Mouse (Mus musculus) T-helper 17 cell (primary cell): Measurements from ENCODE around the gene Dtnb.
"Not testable (repeated sequence)": the region's sequence is repeated elsewhere in the genome, so short reads cannot be mapped to it uniquely, and the experiment has no call there.

Source experiments
- in situ Hi-C, 2 experiments: fragments of 300-600 bp; cut with MboI, MseI; formaldehyde crosslinking; loops; 1 replicate in 1 of 2; 2 replicates in 1 of 2; pipeline ENCODE4 v1.15.1; 2025; ENCODE audit warnings: high pct_unique_total_duplicates in 2 of 2

Dtnb gene

DNA sequence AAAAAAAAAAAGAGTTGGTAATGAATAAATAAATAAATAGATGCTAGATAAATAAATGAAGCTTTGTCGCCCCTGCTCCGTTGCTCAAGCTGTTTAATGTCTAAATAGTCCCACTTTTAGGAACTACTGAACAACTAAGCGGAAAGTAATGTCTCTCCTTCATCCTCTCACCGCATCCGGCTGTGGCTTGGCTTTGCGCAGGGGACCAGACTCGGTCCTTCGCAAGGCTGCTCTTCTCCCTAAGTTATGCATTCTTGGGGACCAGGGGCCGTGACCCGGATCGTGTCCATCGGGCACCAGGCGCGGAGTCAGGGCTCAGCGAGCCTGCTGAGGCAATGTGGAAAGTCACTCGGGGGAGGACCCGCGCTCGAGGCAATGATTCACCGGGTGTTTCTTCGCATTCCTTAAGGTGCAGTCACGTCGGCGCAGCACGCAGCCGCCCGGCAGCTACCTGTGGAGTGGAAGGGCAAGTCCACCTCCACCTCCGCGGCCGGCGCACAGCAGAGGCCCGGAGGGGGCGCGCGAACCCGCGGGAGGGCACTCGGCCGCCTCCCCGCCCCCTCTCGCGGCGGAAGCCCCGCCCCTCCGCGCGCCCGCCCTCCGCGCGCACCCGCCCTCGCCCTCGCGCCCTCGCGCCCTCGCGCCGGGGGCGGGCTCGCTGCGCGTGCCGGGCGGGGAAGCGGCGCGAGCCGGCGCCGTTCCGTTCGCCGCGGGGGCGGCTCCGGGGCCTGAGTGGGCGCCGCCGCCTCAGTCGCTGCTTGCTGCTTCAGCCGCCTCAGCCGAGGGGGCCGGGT lies at the start of gene Dtnb:
Gene Dtnb (plus strand): TSS at position 595 of the 794 bp plus-strand sequence.
- in situ Hi-C loops: loop anchor here in 1 of 2 experiments (25.0 kb wide), 1 partner anchor 1340 kb away; the partner anchor contains the start of genes Atad2b and Ubxn2a

DNA sequence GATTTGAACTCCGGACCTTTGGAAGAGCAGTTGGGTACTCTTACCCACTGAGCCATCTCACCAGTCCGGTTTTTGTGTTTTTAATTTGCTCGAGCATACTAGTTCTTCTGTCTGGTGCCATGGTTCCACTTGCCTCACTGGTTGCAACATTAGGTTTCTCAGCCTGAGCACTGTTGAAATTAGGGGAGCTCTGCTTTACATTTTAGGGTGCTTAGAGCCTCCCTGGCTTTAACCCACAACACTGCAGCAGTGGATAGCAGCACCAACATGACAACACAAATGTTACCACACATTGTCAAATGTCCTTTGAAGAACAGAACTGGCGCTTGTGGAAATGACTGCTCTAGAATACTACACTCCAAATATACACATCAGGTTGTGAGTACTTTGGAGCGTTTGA lies 46.6 kb upstream of the Dtnb start:
- in situ Hi-C loops: no loop called here

DNA sequence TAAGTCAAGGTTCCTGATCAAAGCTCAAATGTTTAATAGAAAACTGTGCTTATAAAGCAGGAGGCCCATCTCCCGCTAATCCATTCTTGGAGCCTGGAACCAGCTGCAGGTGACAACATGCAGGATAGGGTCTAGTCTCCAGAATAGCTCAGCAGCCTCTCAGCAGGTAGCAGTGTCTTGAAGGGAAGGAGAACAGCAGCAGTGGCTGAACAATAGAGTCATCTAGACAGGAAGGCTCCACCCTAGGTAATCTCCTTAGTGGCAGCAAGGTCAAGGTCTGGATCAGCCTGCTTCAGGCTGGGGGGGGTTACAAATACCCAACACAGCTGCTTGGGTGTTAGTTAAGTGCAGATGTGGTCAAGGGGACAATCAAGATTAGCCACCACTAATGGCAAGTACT lies 36.7 kb upstream of the Dtnb start:
- in situ Hi-C loops: not testable (repeated sequence)

- in situ Hi-C loops: no loop called here
Observed at GRCm38 (mm10) chr12:3537616-3538015, 34.6 kb upstream of the Dtnb start.

- in situ Hi-C loops: no loop called here
Observed at GRCm38 (mm10) chr12:3538036-3538435, 34.1 kb upstream of the Dtnb start.

DNA sequence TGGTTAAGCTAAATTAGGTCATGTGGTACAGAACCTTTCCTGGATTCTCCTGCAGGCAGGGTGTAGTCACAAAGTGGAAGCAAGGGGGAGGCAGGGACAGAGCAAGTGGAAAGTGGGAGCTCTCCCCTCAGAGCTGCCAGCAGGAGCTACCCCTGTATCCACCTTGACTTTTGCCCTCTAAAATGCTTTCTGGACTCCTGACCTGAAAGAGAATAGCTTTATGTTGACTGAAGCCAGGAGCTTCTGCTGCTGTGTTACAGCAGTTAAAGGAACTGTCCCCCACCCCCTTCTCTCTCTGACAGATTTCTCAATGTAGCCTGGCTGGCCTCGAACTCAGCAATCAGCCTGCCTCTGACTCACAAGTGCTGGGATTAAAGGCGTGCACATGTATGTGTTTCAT lies 32.6 kb upstream of the Dtnb start:
- in situ Hi-C loops: no loop called here

GRCm38 (mm10) chr12:3540871-3541270 lies 31.3 kb upstream of the Dtnb start:
- in situ Hi-C loops: no loop called here

DNA sequence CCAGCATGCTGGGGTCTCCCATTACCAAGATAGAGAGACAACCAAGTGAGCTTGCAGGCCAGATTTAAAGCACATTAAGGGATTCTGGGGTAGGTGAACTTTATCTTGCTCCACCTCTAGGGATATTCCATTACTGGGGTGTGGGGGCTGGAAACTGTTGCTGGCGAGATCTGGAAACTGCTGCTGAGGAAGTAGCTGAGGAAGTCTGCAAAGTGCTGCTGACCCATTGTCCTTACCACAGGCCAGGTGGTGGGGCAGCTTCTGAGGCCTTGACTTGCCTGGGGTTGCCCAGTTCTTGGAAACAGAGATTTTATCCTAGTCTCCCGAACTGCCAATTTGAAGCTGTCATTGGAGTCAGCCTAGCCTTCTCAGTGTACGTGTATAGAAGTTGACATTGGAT lies 26.7 kb upstream of the Dtnb start:
- in situ Hi-C loops: no loop called here

- in situ Hi-C loops: no loop called here
Observed at GRCm38 (mm10) chr12:3546121-3546658, 26.0 kb upstream of the Dtnb start.

GRCm38 (mm10) chr12:3546781-3547180 lies 25.4 kb upstream of the Dtnb start:
- in situ Hi-C loops: no loop called here

GRCm38 (mm10) chr12:3547506-3547905 lies 24.7 kb upstream of the Dtnb start:
- in situ Hi-C loops: no loop called here

DNA sequence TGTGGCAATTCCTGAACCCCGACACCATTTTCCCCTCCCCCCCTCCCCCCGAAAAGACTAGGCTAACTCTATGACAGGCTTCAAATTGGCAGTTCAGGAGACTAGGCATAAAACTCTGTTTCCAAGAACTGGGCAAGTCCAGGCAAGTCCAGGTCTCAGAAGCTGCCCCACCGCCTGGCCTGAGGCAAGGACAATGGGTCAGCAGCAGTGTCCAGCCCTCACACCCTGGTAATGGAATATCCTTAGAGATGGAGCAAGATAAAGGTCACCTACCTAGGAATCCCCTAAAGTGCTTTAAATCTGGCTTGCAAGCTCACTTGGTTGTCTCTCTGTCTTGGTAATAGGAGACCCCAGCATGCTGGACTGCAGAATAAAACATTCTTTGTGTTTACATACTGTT lies 24.3 kb upstream of the Dtnb start:
- in situ Hi-C loops: no loop called here

- in situ Hi-C loops: no loop called here
Observed at GRCm38 (mm10) chr12:3548582-3549211, 23.5 kb upstream of the Dtnb start.

DNA sequence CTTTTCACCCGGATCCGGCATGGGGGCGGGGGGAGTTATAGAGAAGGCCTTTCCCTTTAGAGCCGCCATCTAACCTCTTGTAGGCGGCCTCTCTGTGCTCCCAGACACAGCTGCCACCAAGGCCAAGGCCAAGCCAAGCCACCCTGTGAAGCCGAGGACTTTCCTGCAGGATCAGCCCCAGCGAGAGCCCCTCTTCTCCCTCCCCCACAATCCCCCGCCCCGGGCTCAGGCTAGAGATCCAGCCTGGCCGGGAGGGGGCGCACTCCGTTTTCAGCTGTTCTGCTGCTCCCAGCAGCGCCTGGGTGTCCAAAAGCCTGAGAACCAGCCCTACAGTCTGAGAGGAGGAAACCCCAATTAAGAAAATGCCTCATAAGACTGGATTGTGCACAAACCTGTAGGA lies 21.9 kb upstream of the Dtnb start:
- in situ Hi-C loops: loop anchor here in 1 of 2 experiments (25.0 kb wide), 1 partner anchor 1362 kb away; the partner anchor contains the start of genes Atad2b and Ubxn2a

- in situ Hi-C loops: loop anchor here in 1 of 2 experiments (25.0 kb wide), 1 partner anchor 1355 kb away; the partner anchor contains the start of genes Atad2b and Ubxn2a
Observed at GRCm38 (mm10) chr12:3557414-3558319, 14.5 kb upstream of the Dtnb start.

DNA sequence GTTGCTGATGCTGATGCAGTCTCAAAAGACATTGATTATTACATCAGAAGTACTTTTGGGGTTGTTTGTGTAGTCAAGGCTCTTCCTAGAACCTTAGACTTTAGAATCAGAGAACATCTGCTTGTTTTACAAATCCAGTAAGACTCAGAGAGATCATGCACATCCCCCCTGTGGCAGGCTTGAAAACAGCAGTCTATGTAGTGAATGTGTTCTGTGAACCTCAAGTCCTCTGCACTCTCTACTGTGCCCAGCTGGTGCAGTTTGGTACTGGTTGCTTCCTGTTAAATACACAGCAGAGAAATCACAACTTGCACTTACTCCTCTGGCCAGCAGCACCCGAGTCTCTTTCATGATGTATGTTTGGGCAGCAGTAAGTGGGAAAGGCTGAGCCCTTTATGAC lies 11.6 kb upstream of the Dtnb start:
- in situ Hi-C loops: loop anchor here in 1 of 2 experiments (5.0 to 25.0 kb wide), 3 partner anchors 63 to 1352 kb away; partner anchors contain the start of genes Atad2b and Ubxn2a

GRCm38 (mm10) chr12:3561032-3561431 lies 11.1 kb upstream of the Dtnb start:
- in situ Hi-C loops: loop anchor here in 1 of 2 experiments (5.0 to 25.0 kb wide), 3 partner anchors 64 to 1351 kb away; partner anchors contain the start of genes Atad2b and Ubxn2a

GRCm38 (mm10) chr12:3562806-3563205 lies 9.4 kb upstream of the Dtnb start:
- in situ Hi-C loops: loop anchor here in 1 of 2 experiments (5.0 to 25.0 kb wide), 3 partner anchors 66 to 1349 kb away; partner anchors contain the start of genes Atad2b and Ubxn2a

- in situ Hi-C loops: loop anchor here in 1 of 2 experiments (5.0 to 25.0 kb wide), 3 partner anchors 66 to 1349 kb away; partner anchors contain the start of genes Atad2b and Ubxn2a
Observed at GRCm38 (mm10) chr12:3563659-3564058, 8.5 kb upstream of the Dtnb start.

GRCm38 (mm10) chr12:3568461-3568991 lies 3.7 kb upstream of the Dtnb start:
- in situ Hi-C loops: loop anchor here in 1 of 2 experiments (10.0 to 25.0 kb wide), 2 partner anchors 274 to 1344 kb away; partner anchors contain the start of genes Atad2b and Ubxn2a
